Mouse (Mus musculus) small intestine, adult 2 months (tissue): Measurements from ENCODE around the gene 0610012G03Rik. TPM values are rescaled to one million over a fixed set of nuclear protein-coding genes. Genes with fewer than 3 reads are reported as not detected.

Experiments used
- H3K27ac ChIP-seq: fragments of 200-500 bp; 2 replicates; pipeline ENCODE4 v1.5.1; 2012; ENCODE audit warnings: low read depth, low read length, control low read depth, inconsistent platforms; ENCODE audit not compliant: insufficient read depth
- H3K27me3 ChIP-seq: fragments of 200-500 bp; 2 replicates; pipeline ENCODE4 v1.6.1; 2012; ENCODE audit warnings: mild to moderate bottlenecking, moderate library complexity, low read length, inconsistent platforms; ENCODE audit not compliant: control insufficient read depth, insufficient read depth
- H3K36me3 ChIP-seq: fragments of 200-500 bp; 2 replicates; pipeline ENCODE4 v1.6.1; 2012; ENCODE audit warnings: mild to moderate bottlenecking, low read length, control low read depth, inconsistent platforms; ENCODE audit not compliant: control insufficient read depth, insufficient read depth
- H3K4me1 ChIP-seq: fragments of 200-500 bp; 2 replicates; pipeline ENCODE4 v1.6.1; 2012; ENCODE audit warnings: low read length, inconsistent platforms, mixed read lengths; ENCODE audit not compliant: control insufficient read depth, insufficient read depth, insufficient read length
- H3K4me3 ChIP-seq: fragments of 200-500 bp; 2 replicates; pipeline ENCODE4 v1.5.1; 2012; ENCODE audit warnings: low read depth, mild to moderate bottlenecking, control low read depth, inconsistent platforms, low read length, moderate library complexity
- CTCF ChIP-seq: fragments of 200-500 bp; IDR thresholded peaks from 2 replicates; pipeline ENCODE4 v1.5.1; 2012; ENCODE audit warnings: low read depth, mild to moderate bottlenecking, control low read depth, inconsistent platforms, low read length, moderate library complexity, mixed read lengths; ENCODE audit not compliant: insufficient replicate concordance, insufficient read length; ENCODE audit errors: extremely low read depth
- POLR2A ChIP-seq: fragments of 200-500 bp; IDR thresholded peaks from 2 replicates; pipeline ENCODE4 v1.6.1; 2012; ENCODE audit warnings: low read depth, mild to moderate bottlenecking, control low read depth, inconsistent platforms, low read length, moderate library complexity
- WGBS: fragments of 180-500 bp; shearing (Covaris S2); methylation state at CpG from one replicate; pipeline ENCODE4 v1.1.7; 2018; 5-methylcytosine and 5-hydroxymethylcytosine counted together
- polyA plus RNA-seq: library from polyadenylated mRNA; depleted of rRNA; stranded (reverse); fragments of >200 nt; gene quantifications from 2 replicates; pipeline ENCODE4 v1.2.3, GENCODE M21; 2012

Gene 0610012G03Rik
- polyA plus RNA-seq, 1 experiment: 179 TPM

DNA sequence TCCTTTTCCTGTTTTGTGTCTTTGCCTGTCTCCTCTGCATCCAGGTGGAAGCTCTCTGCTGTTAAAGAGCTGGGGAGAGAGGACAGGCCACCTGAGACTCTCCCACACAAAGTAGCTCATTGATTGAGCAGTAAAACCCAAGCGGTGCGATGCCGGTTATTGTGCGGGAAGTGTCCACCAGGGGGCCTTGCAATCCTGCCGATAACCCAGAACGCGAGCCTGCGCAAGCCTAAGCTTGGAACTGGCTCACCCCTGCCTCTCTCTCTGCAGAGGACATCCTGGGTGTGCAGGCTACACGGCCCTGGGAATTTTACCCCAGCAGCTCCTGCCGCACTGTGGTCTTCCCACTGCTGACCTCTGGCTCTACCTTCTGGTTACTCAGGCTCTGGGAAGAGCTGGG lies 4.3 kb downstream of the 0610012G03Rik start:
- H3K36me3 ChIP-seq: no peaks in the 10 kb centered on the region
- no peak overlapping the region for H3K4me3 ChIP-seq
- peak; percentile 74 for TF ChIP-seq CTCF
- TF ChIP-seq POLR2A: no peak
- no peak overlapping the region for H3K27ac ChIP-seq
- WGBS: 5% methylated on average over 10 of the region's 10 CpGs
- H3K27me3 ChIP-seq: no peaks in the 10 kb centered on the region
- peaks cover 6% of the 10 kb centered on the region for H3K4me1 ChIP-seq

DNA sequence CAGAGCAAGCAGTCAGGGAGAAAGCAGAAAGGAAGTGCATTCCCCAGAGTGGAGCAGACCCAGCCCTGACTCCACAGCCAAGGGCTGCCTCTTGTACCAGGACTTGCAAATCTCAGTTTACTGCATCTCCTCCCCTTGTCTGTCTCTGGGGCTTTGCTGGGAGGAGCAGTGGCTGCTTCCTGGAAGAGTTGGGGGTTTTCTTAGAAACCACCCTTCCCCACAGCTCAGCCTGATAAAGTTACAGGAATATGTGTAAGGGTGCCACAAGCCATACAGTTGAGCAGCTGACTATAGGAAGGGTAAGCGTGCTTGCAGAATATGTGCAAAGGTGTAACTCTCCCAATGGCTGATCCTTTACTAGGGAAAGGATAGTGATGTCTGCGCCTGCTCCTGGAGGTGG lies 7.7 kb downstream of the 0610012G03Rik start:
- TF ChIP-seq CTCF: no peak
- TF ChIP-seq POLR2A: no peak
- Histone ChIP-seq H3K36me3 (no peaks in the 10 kb centered on the region), H3K4me3 (no peak overlapping the region), H3K27ac (no peak overlapping the region), H3K4me1 (no peaks in the 10 kb centered on the region; the same call in 1 of the 2 replicates), H3K27me3 (peaks cover 2% of the 10 kb centered on the region)
- 75% methylated on average over 2 of the region's 2 CpGs for WGBS

DNA sequence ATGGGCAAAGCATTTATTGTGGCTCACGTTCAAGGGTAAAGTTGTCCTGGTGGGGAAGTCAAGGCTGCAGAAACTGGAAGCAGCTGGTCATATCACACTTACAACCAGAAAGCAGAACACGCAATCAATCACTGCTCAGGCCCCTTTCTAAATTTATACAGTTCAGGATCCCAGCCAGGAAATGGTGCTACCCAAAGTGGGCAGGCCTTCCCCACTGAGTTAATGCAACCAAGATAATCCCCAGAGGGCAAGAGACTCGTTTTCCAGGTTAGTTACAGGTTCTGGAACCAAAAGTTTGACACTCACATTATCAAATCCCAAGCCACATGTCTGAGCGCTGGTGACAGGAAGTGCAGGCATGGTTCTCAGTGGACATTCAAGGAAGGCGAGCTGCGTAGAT lies 9.4 kb downstream of the 0610012G03Rik start:
- Histone ChIP-seq H3K36me3 (no peaks in the 10 kb centered on the region), H3K27ac (no peak overlapping the region), H3K27me3 (peaks cover 18% of the 10 kb centered on the region), H3K4me1 (peaks cover 3% of the 10 kb centered on the region), H3K4me3 (no peak overlapping the region)
- TF ChIP-seq POLR2A: no peak
- TF ChIP-seq CTCF: no peak
- 69% methylated on average over 6 of the region's 6 CpGs for WGBS

DNA sequence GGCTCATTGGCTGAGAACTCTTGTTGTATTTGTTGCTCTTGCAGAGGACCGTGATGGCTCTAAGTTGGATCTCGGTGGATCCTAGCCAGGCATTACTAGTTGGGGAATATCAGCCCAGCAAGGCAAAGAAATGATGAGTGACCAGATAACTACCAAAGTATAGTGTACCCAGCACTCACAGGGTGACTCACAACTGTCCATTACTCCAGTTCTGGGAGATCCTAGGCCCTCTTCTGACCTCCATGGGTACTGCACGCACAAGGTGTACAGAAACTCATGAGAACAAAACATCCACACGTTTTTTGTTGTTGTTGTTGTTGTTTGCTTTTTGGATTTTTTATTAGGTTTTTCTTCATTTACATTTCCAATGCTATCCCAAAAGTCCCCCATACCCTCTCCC lies 11.7 kb downstream of the 0610012G03Rik start:
- H3K4me1 ChIP-seq: peaks cover 11% of the 10 kb centered on the region
- no peaks in the 10 kb centered on the region for H3K36me3 ChIP-seq
- WGBS: 87% methylated on average over 4 of the region's 4 CpGs
- no peak for TF ChIP-seq POLR2A
- TF ChIP-seq CTCF: no peak
- no peak overlapping the region for H3K27ac ChIP-seq
- H3K4me3 ChIP-seq: no peak overlapping the region
- peaks cover 22% of the 10 kb centered on the region for H3K27me3 ChIP-seq

DNA sequence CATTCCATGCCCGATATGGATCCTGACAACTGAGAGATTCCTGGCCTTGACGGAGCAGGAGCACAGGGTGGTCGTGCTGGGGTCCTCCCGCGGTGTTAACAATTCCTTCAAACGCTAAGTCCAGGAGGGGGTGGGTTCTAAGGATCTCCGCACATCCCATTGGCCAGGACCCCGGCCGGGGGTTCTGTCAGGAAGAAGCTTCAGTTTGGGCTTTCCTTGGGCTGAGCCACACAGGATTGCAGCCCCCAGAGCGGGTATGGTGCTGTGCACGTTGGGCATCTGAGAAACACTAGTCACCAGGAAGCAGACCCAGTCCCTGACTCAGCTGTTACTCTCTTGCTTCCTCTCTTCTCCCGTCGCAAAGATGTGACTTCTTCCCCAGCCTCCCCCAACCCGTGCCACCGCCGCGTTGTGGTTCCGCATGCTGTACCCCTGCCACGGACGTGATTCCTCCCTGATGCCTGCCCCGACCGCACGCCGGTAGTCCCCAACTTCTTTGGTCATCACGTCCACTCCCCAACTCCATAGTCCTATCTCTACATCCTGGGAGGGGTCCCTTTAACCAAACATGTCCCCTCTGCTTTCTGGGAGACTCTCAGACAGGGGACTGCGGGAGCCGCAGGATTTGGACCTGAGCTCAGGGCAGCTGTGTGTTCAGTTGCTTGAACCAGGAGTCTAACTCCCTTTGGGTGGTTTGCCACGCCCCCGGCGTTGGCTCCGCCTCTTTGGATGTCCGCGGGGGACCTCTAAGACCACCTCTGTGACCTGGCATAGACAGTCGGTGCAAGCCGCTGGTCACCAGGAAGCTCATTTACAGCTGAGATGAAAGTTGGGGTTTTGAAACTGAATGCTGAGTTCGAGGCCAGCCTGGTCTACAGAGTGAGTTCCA lies 13.0 kb downstream of the 0610012G03Rik start:
- peaks cover 11% of the 10 kb centered on the region for H3K4me1 ChIP-seq
- no peaks in the 10 kb centered on the region for H3K36me3 ChIP-seq
- peaks cover 22% of the 10 kb centered on the region for H3K27me3 ChIP-seq
- H3K4me3 ChIP-seq: peak overlapping the region; percentile 19
- TF ChIP-seq CTCF (no peak), POLR2A (no peak)
- no peak overlapping the region for H3K27ac ChIP-seq
- 10% methylated on average over 36 of the region's 36 CpGs for WGBS

DNA sequence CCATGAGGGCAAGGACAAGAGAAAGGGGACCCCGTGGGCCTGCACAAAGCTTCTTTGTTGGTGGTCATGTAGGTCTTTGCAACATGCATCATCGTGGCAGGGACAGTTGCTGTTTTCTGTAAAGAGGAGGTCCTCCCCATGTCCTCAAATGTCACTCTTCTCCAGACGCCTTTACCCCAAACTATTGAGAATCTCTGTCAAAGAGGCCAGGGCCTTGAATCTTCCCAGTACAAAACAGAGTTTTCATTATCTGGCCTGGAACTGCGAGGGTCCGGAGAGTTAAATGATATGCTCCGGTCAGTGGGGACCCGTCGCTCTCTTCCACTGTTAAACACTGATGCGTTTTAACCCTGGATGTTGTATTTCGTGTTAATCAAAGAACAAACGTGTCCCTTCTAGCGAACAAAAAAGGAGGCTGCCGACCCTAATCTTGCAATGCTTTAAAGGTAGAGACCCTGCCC lies 13.7 kb downstream of the 0610012G03Rik start:
- H3K27me3 ChIP-seq: peaks cover 22% of the 10 kb centered on the region
- no peaks in the 10 kb centered on the region for H3K36me3 ChIP-seq
- H3K27ac ChIP-seq: no peak overlapping the region
- TF ChIP-seq POLR2A: no peak
- no peak for TF ChIP-seq CTCF
- 48% methylated on average over 13 of the region's 13 CpGs for WGBS
- H3K4me3 ChIP-seq: peak overlapping the region; percentile 15; the same call in 1 of the 2 replicates
- H3K4me1 ChIP-seq: peaks cover 11% of the 10 kb centered on the region

DNA sequence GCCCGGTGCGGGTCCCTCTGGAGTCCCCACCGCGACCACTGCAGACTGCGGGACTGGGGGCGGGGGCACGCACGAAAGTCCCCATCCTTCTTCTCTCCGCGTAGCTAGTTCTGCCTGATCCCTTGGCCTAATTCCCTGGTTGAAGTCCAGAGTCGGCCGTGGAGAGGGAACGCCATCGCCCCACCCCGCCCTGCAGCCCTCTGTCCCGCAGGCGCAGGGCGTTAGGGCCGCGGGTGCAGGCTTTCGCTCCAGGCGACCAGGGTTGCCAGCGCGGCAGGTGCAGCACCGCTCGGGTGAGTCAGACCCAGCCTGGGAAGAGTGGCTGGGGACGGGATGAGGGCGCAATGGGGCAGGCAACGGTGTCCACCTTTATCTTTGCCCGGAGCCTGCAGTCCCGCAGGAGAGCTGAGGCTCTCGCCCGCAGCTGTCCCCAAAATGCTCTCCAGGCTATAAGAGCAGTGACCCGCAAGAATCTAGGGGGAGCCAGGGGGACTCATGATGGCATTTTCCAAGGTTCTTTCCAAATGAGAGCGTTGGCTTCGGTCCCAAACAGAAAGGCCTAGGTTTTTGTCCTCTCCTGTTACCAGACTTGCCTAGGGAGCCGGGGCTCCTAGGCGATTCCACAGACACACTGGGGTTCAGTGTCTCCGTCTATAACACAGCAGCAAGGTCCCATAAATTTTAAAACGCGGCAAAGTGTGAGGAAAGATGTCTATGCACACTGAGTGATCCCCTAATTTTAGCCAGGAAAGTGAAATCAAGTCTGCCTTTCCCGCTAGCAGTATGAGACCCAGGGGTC lies 14.3 kb downstream of the 0610012G03Rik start, which contains the start of gene Pigz:
TSS of gene Pigz (plus strand) at position 101 of the 799 bp plus-strand sequence.
- 11% methylated on average over 42 of the region's 42 CpGs for WGBS
- no peaks in the 10 kb centered on the region for H3K36me3 ChIP-seq
- TF ChIP-seq CTCF: no peak
- TF ChIP-seq POLR2A: no peak
- H3K27me3 ChIP-seq: peaks cover 22% of the 10 kb centered on the region
- H3K27ac ChIP-seq: peak within 1 kb of the TSS; percentile 17; the same call in 1 of the 2 replicates
- peaks cover 11% of the 10 kb centered on the region for H3K4me1 ChIP-seq
- H3K4me3 ChIP-seq: peak within 1 kb of the TSS; percentile 66
